Mouse (Mus musculus) liver, adult 2 months (tissue): Measurements from ENCODE around the gene Gmfb. TPM values are rescaled to one million over a fixed set of nuclear protein-coding genes. Genes with fewer than 3 reads are reported as not detected.

Experiments
- DNase-seq: peaks from one replicate; pipeline ENCODE4 v3.0.0-alpha.2; 2011; ENCODE audit warnings: low read depth, low spot score; ENCODE audit errors: extremely low read depth
- H3K27ac ChIP-seq: fragments of 200-500 bp; replicated peaks from 2 replicates; pipeline ENCODE4 v1.5.1; 2012; ENCODE audit warnings: low read depth, mild to moderate bottlenecking, control low read depth, inconsistent platforms, low read length; ENCODE audit not compliant: insufficient read depth
- H3K27me3 ChIP-seq: fragments of 200-500 bp; 2 replicates; pipeline ENCODE4 v1.6.1; 2012; ENCODE audit warnings: mild to moderate bottlenecking, moderate library complexity, low read length, inconsistent platforms; ENCODE audit not compliant: control insufficient read depth, insufficient read depth
- H3K36me3 ChIP-seq: fragments of 200-500 bp; 2 replicates; pipeline ENCODE4 v1.6.1; 2012; ENCODE audit warnings: low read length, inconsistent platforms; ENCODE audit not compliant: control insufficient read depth, insufficient read depth
- H3K4me1 ChIP-seq: fragments of 200-500 bp; 2 replicates; pipeline ENCODE4 v1.6.1; 2011; ENCODE audit warnings: low read length; ENCODE audit not compliant: control insufficient read depth, insufficient read depth
- H3K4me3 ChIP-seq: fragments of 200-500 bp; 2 replicates; pipeline ENCODE4 v1.5.1; 2011; ENCODE audit warnings: low read depth, mild to moderate bottlenecking, control low read depth, low read length, moderate library complexity; ENCODE audit not compliant: insufficient read depth
- H3K79me2 ChIP-seq: fragments of 200-500 bp; 2 replicates; pipeline ENCODE4 v1.6.1; 2012; ENCODE audit warnings: inconsistent platforms, mild to moderate bottlenecking, low read length, moderate library complexity; ENCODE audit not compliant: control insufficient read depth, insufficient read depth
- H3K9ac ChIP-seq: fragments of 200-500 bp; 2 replicates; pipeline ENCODE4 v1.6.1; 2012; ENCODE audit warnings: low read depth, mild to moderate bottlenecking, control low read depth, inconsistent platforms, low read length
- CTCF ChIP-seq: fragments of 200-500 bp; IDR thresholded peaks from 2 replicates; pipeline ENCODE4 v1.5.1; 2011; ENCODE audit warnings: low read depth, low read length, control low read depth
- POLR2A ChIP-seq: fragments of 200-500 bp; IDR thresholded peaks from 2 replicates; pipeline ENCODE4 v1.6.1; 2011; ENCODE audit warnings: low read length, control low read depth; ENCODE audit not compliant: insufficient read depth; ENCODE audit errors: extremely low read depth
- whole genome bisulfite sequencing: fragments of 180-500 bp; shearing (Covaris S2); methylation state at CpG from one replicate; pipeline ENCODE4 v1.1.7; 2018; 5-methylcytosine and 5-hydroxymethylcytosine counted together
- polyA plus RNA-seq: library from polyadenylated mRNA; depleted of rRNA; stranded (reverse); fragments of >200 nt; gene quantifications from 2 replicates; pipeline ENCODE4 v1.2.3, GENCODE M21; 2012; rRNA removed
- total RNA-seq: library from RNA; depleted of rRNA; stranded (reverse); fragments of >200 nt; gene quantifications from 2 replicates; pipeline ENCODE4 v1.2.3, GENCODE M21; 2014; rRNA removed

Gmfb gene
- total RNA-seq (24.4 and 27.2 TPM in 2 replicates), polyA plus RNA-seq (3.6 and 4.2 TPM in 2 replicates)

DNA sequence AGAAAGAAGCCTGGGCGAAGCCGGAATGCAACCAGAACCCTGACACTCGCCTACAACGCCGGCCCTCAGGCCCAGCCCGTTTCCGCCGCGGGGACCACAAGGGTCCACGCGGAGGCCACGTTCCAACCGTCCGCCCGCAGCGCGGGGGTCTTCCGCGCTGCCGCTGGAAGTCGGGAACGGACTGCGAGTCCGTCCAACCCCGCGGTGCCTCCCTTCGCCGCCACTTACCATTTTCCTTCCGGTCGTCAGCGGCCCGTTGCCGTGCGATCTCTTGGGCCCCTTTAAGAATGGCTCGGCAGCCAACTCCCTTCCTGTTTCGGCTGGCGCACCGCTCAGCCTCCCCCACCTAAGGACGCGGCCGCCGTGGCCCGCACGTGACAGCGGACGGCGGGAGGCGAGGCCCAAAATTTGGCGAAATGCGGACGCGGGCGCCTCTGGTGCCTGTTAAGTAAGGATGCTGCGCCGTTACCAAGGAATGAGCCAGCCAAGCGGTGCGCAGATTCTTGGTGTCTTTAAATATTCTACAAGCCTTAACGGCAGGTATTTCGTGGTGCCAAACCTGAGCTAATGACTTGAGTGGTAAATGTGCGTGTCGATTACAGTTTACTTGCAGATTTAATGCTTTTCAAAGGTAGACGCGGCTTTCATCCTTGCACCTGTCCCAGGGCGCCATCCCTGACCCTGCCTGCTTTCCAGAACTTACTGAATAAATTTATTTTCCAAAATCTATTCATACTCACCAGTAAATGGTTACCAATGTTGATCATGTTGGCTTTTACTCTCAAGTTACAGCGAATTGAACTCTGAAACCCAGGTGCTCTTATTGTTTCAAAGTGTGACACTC, at the start of gene Gmfb:
TSS of gene Gmfb (minus strand) at position 370 of the 844 bp plus-strand sequence.
- Histone ChIP-seq H3K9ac (peak within 1 kb of the TSS; percentile 84), H3K36me3 (no peaks in the 10 kb centered on the region; the same call in 1 of the 2 replicates), H3K79me2 (peaks cover 10% of the 10 kb centered on the region; the same call in 1 of the 2 replicates), H3K27me3 (no peaks in the 10 kb centered on the region), H3K4me3 (peak within 1 kb of the TSS; percentile 83), H3K27ac (peak within 1 kb of the TSS; percentile 85), H3K4me1 (peaks cover 11% of the 10 kb centered on the region)
- 2% methylated on average over 65 of the region's 65 CpGs for WGBS
- TF ChIP-seq POLR2A: peak; percentile 44; the same call in 1 of the 2 replicates
- no peak for TF ChIP-seq CTCF
- peak; percentile 83 for DNase-seq

DNA sequence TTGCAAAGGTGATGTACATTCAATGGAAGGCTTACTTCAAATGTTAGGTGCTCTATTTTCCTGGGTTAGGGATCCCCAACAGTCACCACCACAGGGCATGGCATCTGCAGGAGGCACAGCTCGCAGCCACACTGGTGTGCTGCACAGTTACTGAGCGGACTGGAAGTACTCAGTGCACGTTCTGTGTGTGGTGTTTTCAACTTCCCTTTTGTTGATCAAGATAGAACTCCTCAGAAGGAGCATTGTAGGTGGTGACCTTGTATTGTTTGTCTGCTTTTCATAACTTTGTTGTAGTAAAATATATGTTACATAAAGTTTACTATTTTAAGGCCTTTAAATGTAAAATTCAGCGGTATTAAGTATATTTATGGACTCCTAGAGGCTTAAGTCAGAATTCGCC, 40.9 kb upstream of the Gmfb start:
- H3K79me2 ChIP-seq: no peaks in the 10 kb centered on the region
- H3K27me3 ChIP-seq: no peaks in the 10 kb centered on the region
- no peaks in the 10 kb centered on the region for H3K36me3 ChIP-seq
- 92% methylated on average over 5 of the region's 5 CpGs for WGBS
- no peaks in the 10 kb centered on the region for H3K4me1 ChIP-seq
- H3K9ac ChIP-seq: no peak overlapping the region
- no peak overlapping the region for H3K27ac ChIP-seq
- no peak for DNase-seq
- no peak overlapping the region for H3K4me3 ChIP-seq
- TF ChIP-seq POLR2A: no peak
- no peak for TF ChIP-seq CTCF

DNA sequence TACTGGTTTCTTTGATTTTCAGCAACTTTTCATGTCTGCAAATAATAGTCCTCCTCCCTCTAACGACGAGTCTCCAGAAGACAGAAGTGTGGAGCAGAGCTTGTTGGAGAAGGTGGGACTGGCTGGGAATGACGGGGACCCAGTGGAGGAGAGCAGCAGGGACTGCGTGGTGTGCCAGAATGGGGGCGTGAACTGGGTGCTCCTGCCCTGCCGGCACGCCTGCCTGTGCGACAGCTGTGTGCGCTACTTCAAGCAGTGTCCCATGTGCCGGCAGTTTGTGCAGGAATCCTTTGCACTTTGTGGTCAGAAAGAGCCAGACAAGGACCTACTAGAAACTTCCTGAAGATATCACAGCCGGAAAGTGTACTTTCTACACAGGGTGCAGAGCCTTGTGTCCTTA, 31.6 kb upstream of the Gmfb start:
- peaks cover 14% of the 10 kb centered on the region; the same call in 1 of the 2 replicates for H3K36me3 ChIP-seq
- H3K27ac ChIP-seq: no peak overlapping the region
- H3K79me2 ChIP-seq: no peaks in the 10 kb centered on the region
- TF ChIP-seq POLR2A: no peak
- TF ChIP-seq CTCF: no peak
- no peak overlapping the region for H3K4me3 ChIP-seq
- WGBS: 81% methylated on average over 11 of the region's 11 CpGs
- no peaks in the 10 kb centered on the region for H3K27me3 ChIP-seq
- DNase-seq: no peak
- no peak overlapping the region for H3K9ac ChIP-seq
- H3K4me1 ChIP-seq: no peaks in the 10 kb centered on the region

DNA sequence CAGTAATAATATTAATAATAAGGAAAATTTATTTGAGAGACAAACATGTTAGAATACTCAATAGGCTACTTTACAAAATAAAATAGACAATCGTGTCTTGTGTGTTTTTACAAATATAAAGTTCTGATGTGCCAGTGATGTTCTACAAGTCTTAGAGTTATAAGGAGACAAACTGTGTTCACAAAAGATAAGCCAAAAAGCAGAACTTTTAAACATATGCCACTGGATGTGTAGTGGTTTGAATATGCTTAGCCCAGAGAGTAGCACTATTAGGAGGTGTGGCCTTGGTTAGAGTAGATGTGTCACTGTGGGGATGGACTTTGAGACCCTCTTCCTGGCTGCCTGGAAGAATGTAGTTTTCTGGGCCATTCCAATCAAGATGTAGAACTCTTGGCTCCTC, 27.7 kb upstream of the Gmfb start:
- no peak for DNase-seq
- 98% methylated on average over 1 of the region's 1 CpGs for WGBS
- no peak overlapping the region for H3K27ac ChIP-seq
- TF ChIP-seq CTCF (no peak), POLR2A (no peak)
- no peaks in the 10 kb centered on the region for H3K79me2 ChIP-seq
- no peaks in the 10 kb centered on the region for H3K27me3 ChIP-seq
- H3K4me1 ChIP-seq: peaks cover 2% of the 10 kb centered on the region; the same call in 1 of the 2 replicates
- H3K4me3 ChIP-seq: no peak overlapping the region
- H3K36me3 ChIP-seq: peaks cover 20% of the 10 kb centered on the region
- H3K9ac ChIP-seq: no peak overlapping the region

DNA sequence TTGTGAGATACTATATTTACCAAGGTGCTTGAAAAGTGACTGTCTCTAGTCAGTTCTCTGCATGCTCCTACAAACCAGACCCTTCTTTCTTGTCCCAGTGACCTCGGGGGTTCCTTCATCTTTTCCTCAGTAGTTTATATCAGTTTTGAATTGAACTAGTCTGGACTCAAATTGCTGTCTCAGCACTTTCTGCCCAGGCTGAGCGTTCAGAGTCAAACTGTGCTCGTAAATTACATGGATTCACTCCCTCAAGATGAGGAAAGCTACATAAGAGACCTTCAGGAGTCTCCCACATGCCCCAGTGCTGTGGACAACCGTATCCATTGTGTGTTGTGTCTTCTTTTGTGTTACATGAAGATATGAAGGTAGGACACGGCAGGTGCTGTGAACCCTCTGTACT, 26.7 kb upstream of the Gmfb start:
- 88% methylated on average over 5 of the region's 5 CpGs for WGBS
- no peaks in the 10 kb centered on the region for H3K79me2 ChIP-seq
- no peak for DNase-seq
- peaks cover 2% of the 10 kb centered on the region; the same call in 1 of the 2 replicates for H3K4me1 ChIP-seq
- no peaks in the 10 kb centered on the region for H3K27me3 ChIP-seq
- H3K36me3 ChIP-seq: peaks cover 15% of the 10 kb centered on the region
- TF ChIP-seq POLR2A (no peak), CTCF (no peak)
- H3K4me3 ChIP-seq: no peak overlapping the region
- no peak overlapping the region for H3K27ac ChIP-seq
- no peak overlapping the region for H3K9ac ChIP-seq

DNA sequence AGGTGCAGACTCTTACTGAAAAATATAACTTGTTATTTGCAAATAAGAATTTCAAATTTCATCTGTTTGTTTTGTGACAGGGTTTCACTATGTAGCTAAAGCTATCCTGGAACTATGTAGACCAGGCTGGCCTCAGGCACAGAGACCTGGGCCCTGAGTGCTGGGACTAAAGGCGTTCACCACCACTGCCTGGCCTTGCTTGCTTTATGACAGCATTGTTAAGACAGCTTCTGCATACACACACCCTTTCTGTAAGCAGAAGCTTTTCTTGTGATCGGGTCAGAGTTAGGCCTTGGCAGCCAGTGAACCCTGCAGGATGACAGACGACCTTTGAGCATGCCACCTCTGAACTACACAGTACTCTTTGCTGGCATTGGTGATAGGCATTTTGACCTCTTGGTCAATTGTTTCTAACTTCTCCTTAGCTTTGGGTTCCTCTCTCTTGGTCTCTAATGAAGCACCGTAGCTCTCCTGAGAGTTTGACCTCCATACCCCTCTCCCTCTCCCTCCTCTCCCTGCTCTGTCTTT, 26.1 kb upstream of the Gmfb start:
- peak; percentile 92 for DNase-seq
- no peak overlapping the region for H3K9ac ChIP-seq
- no peak overlapping the region for H3K27ac ChIP-seq
- TF ChIP-seq CTCF: no peak
- no peak for TF ChIP-seq POLR2A
- peaks cover 13% of the 10 kb centered on the region for H3K36me3 ChIP-seq
- H3K79me2 ChIP-seq: no peaks in the 10 kb centered on the region
- WGBS: 30% methylated on average over 4 of the region's 4 CpGs
- no peak overlapping the region for H3K4me3 ChIP-seq
- H3K4me1 ChIP-seq: peaks cover 2% of the 10 kb centered on the region; the same call in 1 of the 2 replicates
- H3K27me3 ChIP-seq: no peaks in the 10 kb centered on the region
